Mouse (Mus musculus) fat pad, adult 2 months (tissue): ENCODE measurements at regions not wholly inside any gene's neighbourhood (a gene's known extent, or its start where the extent isn't known, plus 50 kb on each side); places are given as distances from the start of the nearest gene placed in this dataset.

Experiments
- DNase-seq: peaks from one replicate; pipeline ENCODE4 v3.0.0-alpha.2; 2011; ENCODE audit warnings: low read depth, low spot score; ENCODE audit errors: extremely low read depth

DNA sequence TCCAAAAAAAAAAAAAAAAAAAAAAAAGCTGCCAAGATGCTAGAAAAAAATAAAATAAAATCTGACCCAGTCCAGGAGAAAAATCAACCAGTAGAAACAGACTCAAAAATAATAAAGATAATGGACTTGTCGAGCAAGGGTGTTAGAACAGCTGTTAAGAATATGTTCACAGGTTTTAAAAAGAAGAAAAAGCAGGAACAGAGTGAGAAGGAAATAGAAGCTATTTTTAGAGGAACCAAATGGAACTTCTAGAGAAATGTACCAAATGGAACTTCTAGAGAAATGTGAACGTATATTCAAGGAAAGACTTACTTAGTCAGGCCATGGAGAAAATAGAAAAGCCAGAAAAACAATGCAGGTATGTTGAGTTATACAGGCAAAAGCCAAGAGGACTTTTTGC, 662.4 kb upstream of the Jmjd1c start:
- DNase-seq = no peak

DNA sequence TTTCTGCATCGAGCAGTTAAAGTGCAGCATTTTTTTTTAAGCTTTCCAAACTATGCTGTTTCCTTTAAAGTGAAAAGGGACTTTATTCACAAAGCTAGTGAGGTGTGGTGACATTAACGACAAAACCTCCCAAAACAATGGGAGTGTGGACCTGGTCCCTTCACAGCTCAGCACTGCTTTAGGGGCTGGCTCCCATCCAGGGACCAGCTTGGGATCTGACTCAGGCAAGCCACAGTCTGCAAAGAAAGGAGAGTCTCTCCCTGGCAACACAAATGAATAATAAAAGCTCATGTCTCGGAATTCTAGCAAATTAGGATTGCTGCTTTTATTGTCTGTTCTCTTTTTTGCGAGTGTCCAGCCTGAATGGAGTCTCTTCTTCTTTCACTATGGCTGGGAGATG, 625.2 kb upstream of the Jmjd1c start:
- no peak for DNase-seq

DNA sequence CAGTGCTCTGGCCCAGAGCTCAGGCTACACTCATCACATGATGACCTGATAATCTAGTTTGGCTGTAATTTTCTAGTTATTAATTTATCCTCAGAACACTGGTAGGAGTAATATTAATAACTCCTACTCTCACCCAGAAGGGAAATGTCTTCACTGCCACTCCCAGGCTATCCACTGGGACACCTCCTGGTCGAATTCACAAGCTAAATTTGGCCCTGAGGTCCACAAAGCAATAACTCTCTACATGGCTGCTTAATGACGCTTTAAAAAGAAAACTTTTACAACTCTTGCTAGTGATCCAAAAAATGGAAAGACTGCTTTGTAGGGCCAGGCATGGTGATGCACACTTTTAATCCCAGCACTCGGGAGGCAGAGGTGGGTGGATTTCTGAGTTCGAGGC, 623.9 kb upstream of the Jmjd1c start:
- no peak for DNase-seq

DNA sequence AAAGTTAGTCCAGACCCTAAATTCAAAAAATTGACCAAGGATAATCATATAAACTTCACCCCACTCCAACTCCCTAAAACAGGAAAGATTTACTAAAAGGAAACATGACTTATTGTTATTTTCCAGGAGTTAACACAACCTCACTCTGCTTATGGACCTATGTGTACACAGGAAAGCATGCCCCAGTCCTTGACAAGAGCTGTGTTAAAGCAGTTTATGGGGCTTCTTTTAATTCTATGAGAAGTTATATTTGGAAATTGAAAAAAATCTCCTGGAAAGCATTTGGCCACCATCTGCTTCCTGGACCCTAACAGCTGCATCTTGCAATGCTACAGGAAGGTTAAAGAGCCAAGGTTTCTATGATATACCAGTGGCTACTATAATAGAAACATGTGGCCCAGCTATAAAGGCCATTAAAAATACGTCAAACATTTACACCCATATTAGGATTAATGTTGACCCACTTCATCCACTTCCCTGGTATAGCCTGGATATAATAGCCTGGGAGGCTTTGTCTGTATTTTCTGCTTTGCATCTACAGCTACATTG, 620.7 kb upstream of the Jmjd1c start:
- no peak for DNase-seq

DNA sequence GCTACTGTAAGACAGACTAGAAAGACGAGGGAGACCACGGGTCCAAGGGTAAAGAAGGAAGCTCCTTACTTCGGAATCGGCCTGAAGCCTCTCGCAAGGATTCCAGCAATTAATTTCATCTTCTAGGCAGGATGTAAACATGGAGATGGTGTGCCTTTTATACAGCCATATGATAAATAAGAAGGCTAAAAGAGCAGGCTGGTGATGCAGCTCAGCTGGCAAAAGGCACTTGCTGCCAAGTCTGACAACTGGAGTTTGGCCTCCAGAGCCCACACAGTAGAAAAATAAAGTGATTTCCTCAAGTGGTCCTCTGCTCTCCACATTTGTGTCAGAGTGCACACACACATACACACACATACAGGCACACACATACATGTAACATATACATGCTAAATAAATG, 605.1 kb upstream of the Jmjd1c start:
- DNase-seq = no peak

DNA sequence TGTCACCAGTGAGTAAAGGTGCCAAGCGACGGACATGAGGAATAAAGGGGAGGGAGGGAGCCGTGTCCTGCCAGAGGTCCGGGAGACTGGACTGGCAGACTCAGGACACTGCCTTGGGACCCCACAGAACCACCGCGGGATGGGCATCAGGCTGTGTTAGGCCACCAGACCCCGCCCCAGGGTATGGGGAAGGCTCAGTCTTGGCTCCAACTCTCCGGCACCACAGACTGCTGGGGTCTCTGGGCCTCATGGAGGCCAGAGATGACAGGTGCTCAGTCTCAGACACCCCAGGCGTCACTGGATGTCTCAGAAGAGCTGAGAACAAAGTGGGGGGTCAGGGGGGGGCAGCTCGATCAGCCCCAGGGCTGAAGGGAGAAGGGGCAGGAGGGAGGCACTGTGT, 604.1 kb upstream of the Jmjd1c start:
- DNase-seq = no peak

DNA sequence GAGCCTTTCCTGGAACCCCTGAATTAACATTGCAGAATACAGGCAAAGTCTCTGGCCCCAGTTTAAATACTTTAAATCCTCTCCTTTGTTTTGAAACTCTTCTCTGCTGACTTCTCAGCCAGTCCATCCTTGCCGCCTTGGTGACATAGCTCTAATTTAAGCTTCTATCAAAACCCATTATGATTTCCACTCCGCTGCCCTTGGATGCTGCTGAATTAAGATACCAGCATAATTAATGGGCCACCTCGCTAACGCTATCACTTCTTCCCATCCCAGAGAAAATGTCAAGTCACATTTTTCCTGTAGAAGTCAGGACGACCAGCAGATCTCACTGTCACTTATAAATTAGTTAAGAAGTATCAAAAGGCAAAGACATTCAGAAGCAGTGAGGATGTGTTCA, 556.1 kb upstream of the Jmjd1c start:
- no peak for DNase-seq

DNA sequence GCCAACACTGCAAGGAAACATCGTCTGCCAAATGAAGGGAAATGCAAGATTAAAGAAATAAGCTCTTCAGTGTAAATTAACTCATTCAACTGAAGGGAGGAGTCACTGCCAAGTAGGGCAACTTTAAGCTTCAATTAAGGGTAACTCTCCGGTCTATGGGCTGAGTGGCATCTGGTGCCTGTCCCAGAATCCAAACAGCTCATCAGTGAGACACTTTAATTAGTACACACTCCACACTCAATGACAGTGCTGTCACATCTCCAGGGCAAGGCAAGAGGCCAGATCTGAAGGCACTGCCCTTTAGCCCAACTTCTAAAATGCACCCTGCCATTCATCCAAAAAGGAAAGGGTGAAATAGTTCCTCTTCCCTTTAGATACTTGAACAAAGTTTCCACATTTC, 549.3 kb upstream of the Jmjd1c start:
- DNase-seq = no peak

DNA sequence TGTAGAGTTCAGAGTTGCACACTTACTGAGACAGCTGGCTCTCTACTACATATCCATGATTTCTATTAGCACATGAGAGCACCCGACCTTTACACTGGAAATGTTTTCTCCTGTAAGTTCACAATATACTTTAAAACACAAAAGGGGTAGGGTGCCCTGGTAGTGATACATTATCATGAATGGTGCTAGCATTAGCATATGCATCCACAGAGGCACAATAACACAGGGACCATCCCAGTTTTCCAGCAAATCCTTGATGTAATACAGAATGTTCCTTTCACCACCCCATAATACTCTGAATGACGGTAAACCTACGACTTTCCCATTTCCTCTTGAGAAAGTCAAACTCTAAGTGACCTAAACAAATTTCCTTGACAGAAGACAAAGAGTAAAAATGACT, 548.3 kb upstream of the Jmjd1c start:
- no peak for DNase-seq

DNA sequence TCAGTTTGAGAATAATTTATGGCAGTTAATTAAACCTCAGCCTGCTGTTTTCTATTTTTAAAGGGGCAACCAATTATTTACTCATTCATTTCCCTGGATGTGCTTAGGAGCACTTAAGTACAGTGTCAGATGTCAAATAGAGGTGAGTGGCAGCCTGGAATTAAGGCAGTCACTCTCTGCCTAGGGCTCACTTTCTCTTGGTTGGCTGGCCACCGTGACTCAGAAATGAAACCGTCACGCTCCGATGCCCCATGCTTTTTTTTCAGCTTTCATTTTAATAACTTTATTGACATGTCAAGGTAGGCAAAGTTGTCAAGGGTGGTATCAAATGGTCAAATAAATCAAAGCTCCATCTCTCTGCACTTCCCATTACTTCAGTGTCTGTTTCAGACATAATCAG, 547.9 kb upstream of the Jmjd1c start:
- no peak for DNase-seq

DNA sequence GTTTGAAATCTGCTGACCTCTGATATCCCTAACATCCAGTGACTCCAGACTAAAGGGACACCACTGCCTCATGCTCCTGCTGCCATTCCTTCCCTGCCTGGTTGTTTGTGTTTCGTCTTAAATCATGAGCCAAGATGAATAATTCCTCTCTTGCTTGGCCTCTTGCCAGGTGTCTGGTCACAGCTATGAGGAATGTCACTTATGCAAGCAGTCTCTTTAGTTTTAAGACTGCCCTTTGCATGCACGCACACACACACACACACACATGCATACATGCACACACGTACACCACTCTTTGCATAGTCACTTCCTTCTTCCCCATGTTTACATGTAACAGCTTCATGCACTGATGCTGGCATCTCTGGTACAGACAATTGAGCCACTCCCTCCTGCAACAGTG, 543.0 kb upstream of the Jmjd1c start:
- no peak for DNase-seq

DNA sequence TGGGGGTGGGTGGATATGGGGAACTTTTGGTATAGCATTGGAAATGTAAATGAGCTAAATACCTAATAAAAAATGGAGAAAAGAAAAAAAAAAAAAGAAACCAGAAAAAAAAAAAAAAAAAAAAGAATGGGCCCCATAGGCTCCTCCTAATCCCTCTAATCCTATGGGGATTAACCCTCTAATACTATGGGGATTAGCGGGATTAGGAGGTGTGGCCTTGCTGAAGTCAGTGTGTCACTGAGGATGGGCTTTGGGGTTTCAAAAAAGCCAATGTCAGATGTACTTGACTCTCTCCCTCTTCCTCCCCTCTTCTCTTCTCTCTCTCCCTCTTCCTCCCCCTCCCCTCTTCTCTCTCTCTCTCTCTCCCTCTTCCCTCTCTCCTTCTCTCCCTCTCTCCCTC, 541.7 kb upstream of the Jmjd1c start:
- no peak for DNase-seq

DNA sequence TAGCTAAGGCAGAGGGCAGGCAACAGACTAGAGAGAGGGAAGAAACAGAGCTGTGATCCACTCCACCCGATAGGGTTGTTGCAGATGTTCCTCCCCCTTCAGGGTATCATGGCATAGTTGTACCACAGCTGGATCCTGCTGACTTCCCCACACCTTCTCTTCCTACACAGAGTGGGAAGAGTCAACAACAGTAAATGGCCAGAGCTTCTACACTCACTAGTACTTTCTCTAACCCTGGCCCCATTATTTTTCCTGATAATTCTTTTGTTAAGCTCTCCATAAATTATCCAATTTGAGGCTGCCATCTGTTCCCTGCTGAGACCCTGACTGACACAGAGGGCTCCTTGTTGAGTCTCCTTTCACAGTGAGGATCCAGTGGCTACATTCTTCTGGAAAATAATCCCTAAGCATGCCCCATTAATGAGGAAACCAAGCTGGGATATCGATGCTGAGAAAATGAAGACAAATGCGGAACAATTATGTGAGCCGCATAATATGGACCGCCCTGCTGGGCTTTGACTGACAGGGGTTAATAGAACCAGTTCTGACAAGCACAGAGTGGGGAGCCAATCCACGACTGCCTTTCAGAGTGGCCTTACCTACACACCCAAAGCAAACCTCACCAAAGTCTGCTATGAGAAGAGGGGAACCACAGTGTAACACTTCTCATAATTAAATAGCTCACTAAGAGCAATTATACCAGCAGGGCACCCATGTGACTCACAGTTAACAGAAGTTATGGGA, 537.7 kb upstream of the Jmjd1c start:
- no peak for DNase-seq

DNA sequence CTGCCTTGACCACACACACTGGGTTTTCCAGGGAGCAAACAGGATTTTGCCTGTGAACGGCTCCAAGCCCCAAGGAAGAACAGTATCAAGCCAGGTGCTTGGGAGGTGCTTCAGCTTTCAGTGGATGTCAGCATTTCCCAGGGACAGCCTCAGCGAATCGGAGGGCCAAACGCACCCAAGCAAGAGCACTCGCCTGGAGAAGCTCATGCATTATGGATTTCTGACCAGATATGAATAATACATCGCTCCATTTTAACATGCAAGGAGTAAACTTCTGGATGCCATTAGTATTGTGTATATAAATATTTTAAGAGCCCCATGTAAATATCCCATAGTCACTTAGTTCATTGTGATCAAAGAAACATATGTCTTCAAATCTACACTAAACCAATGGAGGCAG, 530.6 kb upstream of the Jmjd1c start:
- no peak for DNase-seq

DNA sequence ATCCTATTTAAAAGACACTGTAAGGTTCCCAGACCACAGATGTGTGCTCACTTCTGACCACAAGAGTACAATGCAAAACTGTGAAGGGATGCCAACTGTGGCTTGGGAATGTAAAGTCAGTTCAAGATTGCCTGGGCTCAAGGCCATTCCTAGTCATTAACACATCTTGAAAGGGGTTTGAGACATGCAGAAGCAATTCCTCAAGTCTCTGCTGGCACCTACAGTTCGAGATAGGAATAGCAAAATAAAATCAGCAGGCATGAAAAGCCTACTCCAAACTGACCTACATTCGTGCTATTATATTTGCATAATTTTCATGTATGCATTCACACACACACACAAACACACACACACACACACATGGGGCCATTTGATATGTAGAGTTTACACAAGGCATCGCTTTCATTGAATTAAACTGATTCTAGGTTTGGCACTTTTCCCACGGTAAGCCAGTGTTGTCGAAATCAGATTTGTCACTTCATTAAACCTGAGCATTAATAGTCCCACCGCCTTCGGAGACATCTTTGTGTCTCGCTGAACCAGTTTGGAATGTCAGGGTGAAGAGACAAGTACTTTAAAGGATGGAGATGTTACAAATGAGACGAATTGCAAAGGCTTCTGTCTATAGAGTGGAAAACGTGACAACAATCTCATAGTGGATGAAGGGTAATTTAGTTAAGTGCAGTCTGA, 520.9 kb upstream of the Jmjd1c start:
- DNase-seq = no peak

DNA sequence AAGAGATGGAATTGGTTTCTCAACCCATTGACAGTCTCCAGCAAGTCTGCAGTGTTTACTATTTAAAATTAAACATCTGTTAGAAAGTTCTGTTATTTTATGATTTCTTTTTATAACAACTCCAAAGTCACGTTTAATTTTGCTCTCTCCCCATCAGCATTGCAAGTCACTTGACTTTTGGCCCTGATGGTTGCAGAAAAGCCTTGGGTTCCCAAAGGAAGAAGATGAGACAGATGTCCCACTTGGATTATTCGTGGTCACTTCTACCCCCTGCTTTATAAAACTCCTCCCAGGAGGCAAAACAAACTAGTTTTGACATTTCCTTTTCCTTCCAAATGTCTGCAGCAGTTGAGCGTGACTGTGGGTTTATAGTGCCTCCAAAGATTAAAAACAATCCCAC, 502.9 kb upstream of the Jmjd1c start:
- DNase-seq = no peak

DNA sequence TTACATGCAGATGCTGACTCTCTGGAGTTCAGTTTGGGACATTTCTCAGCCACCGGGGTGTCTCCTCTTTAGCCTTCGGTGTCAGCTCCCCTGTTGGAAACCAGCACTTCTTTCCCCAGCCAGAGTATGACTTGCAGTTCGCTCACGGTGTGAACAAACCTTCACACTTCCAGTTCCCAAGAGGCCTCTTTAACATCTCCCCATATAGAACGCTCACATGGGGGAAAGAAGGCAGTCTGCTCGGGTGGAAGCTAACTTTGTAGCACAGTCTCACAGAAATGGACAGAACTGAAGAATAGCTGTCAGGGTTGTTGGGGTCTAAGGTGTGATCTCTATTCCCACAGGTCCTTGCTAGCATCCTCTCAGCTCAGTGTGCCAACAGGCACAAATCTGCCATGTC, 502.4 kb upstream of the Jmjd1c start:
- DNase-seq = no peak

DNA sequence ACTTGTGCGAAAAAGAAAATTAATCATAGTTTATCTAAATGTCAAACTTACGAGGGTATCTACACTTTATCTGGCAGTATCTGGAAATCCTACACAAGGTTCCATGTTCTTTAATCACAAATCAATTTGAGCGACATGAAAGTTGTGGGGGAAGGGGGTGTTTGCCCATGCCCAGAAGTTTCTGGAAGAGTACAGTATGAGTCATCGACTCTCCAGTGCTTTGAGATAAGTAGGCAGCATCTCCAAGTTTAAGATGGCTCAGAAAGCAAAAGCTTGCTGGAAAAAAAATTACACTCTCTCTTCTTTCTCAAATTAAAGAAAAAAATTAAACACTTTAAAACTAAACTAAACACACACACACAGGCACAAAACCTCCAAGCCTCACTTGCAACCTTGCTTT, 498.0 kb upstream of the Jmjd1c start:
- DNase-seq = no peak

DNA sequence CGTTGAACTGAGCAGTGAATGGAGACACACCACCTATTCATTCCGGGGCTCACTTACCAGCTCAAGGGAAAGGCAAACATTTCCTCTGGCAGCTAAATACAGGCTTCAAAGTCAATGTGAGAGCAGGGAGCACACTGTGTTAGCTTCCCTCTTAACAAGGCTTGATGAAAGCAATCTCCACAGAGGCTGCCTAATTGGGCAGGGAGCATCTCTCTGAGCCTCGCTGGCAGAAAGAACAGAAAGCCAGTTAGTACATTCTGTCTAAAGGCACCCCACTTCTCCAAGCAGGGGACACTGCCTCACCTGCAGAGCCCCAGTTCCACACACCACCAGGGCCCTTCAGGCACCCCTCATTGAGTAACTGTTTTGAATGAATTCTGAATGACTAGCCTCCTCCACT, 488.8 kb upstream of the Jmjd1c start:
- no peak for DNase-seq

DNA sequence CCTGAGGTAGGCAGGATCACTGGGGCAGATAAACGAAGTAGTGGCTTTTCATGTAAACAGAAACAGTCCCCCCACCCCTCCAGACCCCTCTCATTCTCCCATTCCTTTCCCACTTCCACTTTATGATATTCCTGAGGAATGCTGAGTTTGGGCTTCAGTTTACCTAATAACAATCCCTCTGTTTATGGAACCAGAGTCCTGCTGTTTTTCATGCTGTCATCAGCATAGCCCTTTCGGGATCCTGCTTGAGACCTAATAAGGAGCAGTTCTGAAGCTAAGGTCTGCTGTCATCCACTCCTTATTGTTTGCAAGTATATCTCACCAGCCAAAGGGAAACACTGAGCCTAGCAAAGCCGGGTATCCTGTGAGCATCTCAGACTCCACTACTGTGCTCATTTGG, 479.6 kb upstream of the Jmjd1c start:
- no peak for DNase-seq

DNA sequence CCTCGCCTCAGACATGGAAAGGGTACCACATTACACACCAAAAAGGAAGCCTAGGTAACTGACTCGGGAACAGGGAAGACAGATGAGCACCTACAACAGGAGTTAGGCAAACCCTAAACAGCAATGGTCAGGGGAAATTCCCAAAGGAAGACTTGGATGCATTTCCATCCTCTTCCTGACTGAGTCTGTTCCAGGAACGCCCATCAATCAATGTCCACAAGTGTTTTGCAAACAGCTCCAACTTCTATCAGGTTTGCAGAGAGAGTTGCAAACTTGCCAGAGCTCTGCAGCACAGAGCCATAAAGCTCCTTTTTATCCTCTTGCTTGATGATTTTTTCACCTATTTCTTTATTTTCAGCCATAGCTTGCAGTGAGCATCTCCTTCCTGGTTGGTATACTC, 464.9 kb upstream of the Jmjd1c start:
- DNase-seq = no peak
